Mouse (Mus musculus) inflammation-experienced regulatory T-cells, adult 6 months (primary cell): Measurements from ENCODE around the gene 1700021F05Rik. TPM values are rescaled to one million over a fixed set of nuclear protein-coding genes. Genes with fewer than 3 reads are reported as not detected.
A peak's percentile ranks its signal among the peaks of the same experiment; 100 is the strongest.

Experiments
- ATAC-seq: one replicate; pipeline ENCODE4 v1.8.0; 2017
- polyA plus RNA-seq, 3 experiments: library from polyadenylated mRNA; unstranded; fragments of 100-300 nt; shearing (Covaris generic); gene quantifications; one replicate each; pipeline ENCODE4 v1.2.1; 2017

The 1700021F05Rik gene
- polyA plus RNA-seq, result 10 to 100 TPM; 25.8 to 32.8 (median 28.4) TPM

- ATAC-seq, result peak; percentile 93
Measured at GRCm38 (mm10) chr10:43540442-43541152, at the start of gene 1700021F05Rik. TSS of gene 1700021F05Rik (minus strand) at chr10:43540994.

- ATAC-seq, result no peak
Measured at GRCm38 (mm10) chr10:43588470-43589177, 47.8 kb upstream of the 1700021F05Rik start.

- no peak for ATAC-seq
Measured at GRCm38 (mm10) chr10:43584538-43584937, 43.7 kb upstream of the 1700021F05Rik start.

GRCm38 (mm10) chr10:43581260-43581659 lies 40.5 kb upstream of the 1700021F05Rik start:
- no peak for ATAC-seq

- no peak for ATAC-seq
Measured at GRCm38 (mm10) chr10:43580649-43581078, 39.9 kb upstream of the 1700021F05Rik start.

GRCm38 (mm10) chr10:43579381-43580261 lies 38.8 kb upstream of the 1700021F05Rik start:
- ATAC-seq, result no peak

- no peak for ATAC-seq
Measured at GRCm38 (mm10) chr10:43578754-43579380, 38.1 kb upstream of the 1700021F05Rik start.

- no peak for ATAC-seq
Measured at GRCm38 (mm10) chr10:43578366-43578753, 37.6 kb upstream of the 1700021F05Rik start.

- ATAC-seq, result no peak
Measured at GRCm38 (mm10) chr10:43577997-43578331, 37.2 kb upstream of the 1700021F05Rik start, which contains the start of gene Cd24a. TSS of gene Cd24a (plus strand) at chr10:43578284.

- ATAC-seq, result no peak
Measured at GRCm38 (mm10) chr10:43577299-43577996, 36.7 kb upstream of the 1700021F05Rik start.

GRCm38 (mm10) chr10:43574956-43575355 lies 34.2 kb upstream of the 1700021F05Rik start:
- ATAC-seq, result no peak

- ATAC-seq, result no peak
Measured at GRCm38 (mm10) chr10:43574352-43574751, 33.6 kb upstream of the 1700021F05Rik start.

- no peak for ATAC-seq
Measured at GRCm38 (mm10) chr10:43561311-43561710, 20.5 kb upstream of the 1700021F05Rik start.

- no peak for ATAC-seq
Measured at GRCm38 (mm10) chr10:43560765-43561164, 20.0 kb upstream of the 1700021F05Rik start.

- ATAC-seq, result no peak
Measured at GRCm38 (mm10) chr10:43559313-43559712, 18.5 kb upstream of the 1700021F05Rik start.

- ATAC-seq, result no peak
Measured at GRCm38 (mm10) chr10:43557630-43558165, 16.9 kb upstream of the 1700021F05Rik start.

- ATAC-seq, result no peak
Measured at GRCm38 (mm10) chr10:43551388-43551787, 10.6 kb upstream of the 1700021F05Rik start.

- no peak for ATAC-seq
Measured at GRCm38 (mm10) chr10:43550923-43551322, 10.1 kb upstream of the 1700021F05Rik start.

GRCm38 (mm10) chr10:43549411-43549810 lies 8.6 kb upstream of the 1700021F05Rik start:
- ATAC-seq, result no peak

GRCm38 (mm10) chr10:43541153-43541544 lies 355 bp upstream of the 1700021F05Rik start:
- no peak for ATAC-seq

- no peak for ATAC-seq
Measured at GRCm38 (mm10) chr10:43539746-43540310, 966 bp downstream of the 1700021F05Rik start.
